Mouse (Mus musculus): ENCODE results near the gene C2cd4a. TPM values are rescaled to one million over a fixed set of nuclear protein-coding genes. Genes with fewer than 3 reads are reported as not detected.
A peak's percentile ranks its signal among the peaks of the same experiment; 100 is the strongest.

The C2cd4a gene
- 0.98 and 1.3 TPM in 2 replicates for polyA plus RNA-seq (2015; fragmentation: Nextera tagmentation; extraction: Ambion mirVana)

- Histone ChIP-seq H3K27ac (peak within 1 kb of the TSS; percentile 68), H3K4me1 (peaks cover 27% of the 10 kb centered on the region), H3K4me2 (peak within 1 kb of the TSS; percentile 96), H3K27me3 (peaks cover 45% of the 10 kb centered on the region), H3K9ac (peak within 1 kb of the TSS; percentile 46), H3K4me3 (peak within 1 kb of the TSS; percentile 57), H3K9me3 (no peaks in the 10 kb centered on the region), H3K36me3 (no peaks in the 10 kb centered on the region)
- ATAC-seq (ENCODE audit: borderline replicate concordance, extremely low read depth, low FRiP score, low TSS enrichment): no peak
- 2% methylated on average over 20 of the region's 20 CpGs for WGBS
Measured at GRCm38 (mm10) chr9:67832046-67832605, at the start of gene C2cd4a. C2cd4a (minus strand) TSS chr9:67832330.

DNA sequence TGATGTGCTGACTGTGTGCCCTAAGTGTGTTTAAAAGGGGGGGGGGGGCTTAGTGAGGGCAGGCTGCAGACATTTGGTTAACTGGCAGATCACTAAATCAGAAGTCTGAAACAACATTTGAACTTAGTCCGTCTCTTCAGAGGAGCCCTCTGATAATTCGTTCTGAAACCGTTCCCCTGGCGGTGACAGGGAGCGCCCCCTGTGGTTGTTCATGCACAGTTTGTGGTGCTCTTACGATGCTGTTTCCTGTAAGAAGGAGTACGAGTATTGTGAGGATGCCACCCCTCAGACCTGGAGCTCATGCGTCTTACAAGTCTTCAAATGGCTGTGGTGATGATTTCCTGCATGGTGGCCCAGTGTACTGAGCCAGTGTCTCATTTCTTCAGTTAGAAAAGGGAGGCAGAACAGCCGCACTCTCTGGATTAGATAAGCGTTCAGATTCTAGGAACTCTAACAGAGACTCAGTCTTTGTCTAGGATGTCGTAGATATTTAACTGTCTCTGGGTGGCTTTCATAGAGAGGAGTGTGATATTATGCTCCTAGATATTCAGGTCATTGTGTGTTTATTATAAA is 46.2 kb upstream of the C2cd4a start:
- Histone ChIP-seq H3K27me3 (no peaks in the 10 kb centered on the region), H3K36me3 (peaks cover 3% of the 10 kb centered on the region; the same call in 1 of the 2 replicates), H3K9ac (no peak overlapping the region), H3K27ac (no peak overlapping the region), H3K9me3 (no peaks in the 10 kb centered on the region), H3K4me2 (no peak overlapping the region), H3K4me1 (no peaks in the 10 kb centered on the region), H3K4me3 (no peak overlapping the region)
- 92% methylated on average over 11 of the region's 11 CpGs for WGBS
- ATAC-seq (ENCODE audit: borderline replicate concordance, extremely low read depth, low FRiP score, low TSS enrichment): no peak

DNA sequence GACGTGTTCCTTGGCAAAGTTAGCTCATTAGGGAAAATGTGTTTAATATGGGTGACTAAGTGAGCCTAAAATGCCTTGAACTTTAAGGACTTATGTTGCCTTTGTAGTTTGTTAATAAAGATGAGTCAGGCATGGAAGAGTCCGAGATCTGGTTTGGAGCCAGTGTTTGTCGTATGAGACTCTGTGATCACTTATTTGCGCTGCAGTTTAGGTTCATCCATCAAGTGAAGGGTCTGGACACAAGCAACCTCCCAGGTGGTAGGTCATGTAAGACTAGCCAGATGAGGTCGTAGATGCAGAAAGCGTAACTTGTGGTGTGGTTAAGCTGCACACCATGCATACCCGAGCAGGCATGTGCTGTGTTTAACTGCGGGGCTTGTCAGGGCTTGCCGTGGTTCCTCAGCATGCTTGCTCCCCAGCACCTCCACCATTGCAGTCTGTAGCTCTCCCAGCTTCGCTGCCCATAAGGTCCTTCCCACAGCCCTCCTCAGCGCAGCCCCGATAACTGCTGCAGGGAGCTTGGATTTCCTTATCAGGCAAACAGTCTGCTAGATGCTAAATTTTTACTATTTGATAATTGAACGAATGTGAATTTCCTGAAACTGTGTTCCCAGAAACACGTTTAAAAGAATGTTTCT is 45.1 kb upstream of the C2cd4a start:
- WGBS: 68% methylated on average over 14 of the region's 14 CpGs
- no peak for ATAC-seq (ENCODE audit: borderline replicate concordance, extremely low read depth, low FRiP score, low TSS enrichment)
- H3K27ac ChIP-seq: no peak overlapping the region
- no peak overlapping the region for H3K4me2 ChIP-seq
- H3K9ac ChIP-seq: no peak overlapping the region
- H3K4me3 ChIP-seq: no peak overlapping the region
- no peaks in the 10 kb centered on the region for H3K9me3 ChIP-seq
- peaks cover 3% of the 10 kb centered on the region; the same call in 1 of the 2 replicates for H3K36me3 ChIP-seq
- no peaks in the 10 kb centered on the region for H3K4me1 ChIP-seq
- H3K27me3 ChIP-seq: no peaks in the 10 kb centered on the region

GRCm38 (mm10) chr9:67875337-67875736 is 43.2 kb upstream of the C2cd4a start:
- Histone ChIP-seq H3K36me3 (peaks cover 3% of the 10 kb centered on the region; the same call in 1 of the 2 replicates), H3K9ac (no peak overlapping the region), H3K4me1 (no peaks in the 10 kb centered on the region), H3K27ac (no peak overlapping the region), H3K4me2 (no peak overlapping the region), H3K4me3 (no peak overlapping the region), H3K9me3 (no peaks in the 10 kb centered on the region), H3K27me3 (no peaks in the 10 kb centered on the region)
- no peak for ATAC-seq (ENCODE audit: borderline replicate concordance, extremely low read depth, low FRiP score, low TSS enrichment)
- 37% methylated on average over 2 of the region's 2 CpGs for WGBS

GRCm38 (mm10) chr9:67874522-67875222 is 42.5 kb upstream of the C2cd4a start:
- no peak overlapping the region for H3K9ac ChIP-seq
- no peaks in the 10 kb centered on the region for H3K27me3 ChIP-seq
- WGBS: 66% methylated on average over 7 of the region's 7 CpGs
- H3K36me3 ChIP-seq: peaks cover 3% of the 10 kb centered on the region; the same call in 1 of the 2 replicates
- H3K9me3 ChIP-seq: no peaks in the 10 kb centered on the region
- ATAC-seq (ENCODE audit: borderline replicate concordance, extremely low read depth, low FRiP score, low TSS enrichment): no peak
- H3K4me1 ChIP-seq: no peaks in the 10 kb centered on the region
- H3K4me3 ChIP-seq: no peak overlapping the region
- no peak overlapping the region for H3K27ac ChIP-seq
- H3K4me2 ChIP-seq: no peak overlapping the region

GRCm38 (mm10) chr9:67869691-67870450 is 37.7 kb upstream of the C2cd4a start:
- no peak for ATAC-seq (ENCODE audit: borderline replicate concordance, extremely low read depth, low FRiP score, low TSS enrichment)
- H3K36me3 ChIP-seq: no peaks in the 10 kb centered on the region
- no peaks in the 10 kb centered on the region for H3K4me1 ChIP-seq
- no peaks in the 10 kb centered on the region for H3K9me3 ChIP-seq
- WGBS: 71% methylated on average over 16 of the region's 16 CpGs
- H3K27ac ChIP-seq: no peak overlapping the region
- no peak overlapping the region for H3K9ac ChIP-seq
- H3K4me3 ChIP-seq: no peak overlapping the region
- no peaks in the 10 kb centered on the region for H3K27me3 ChIP-seq
- no peak overlapping the region for H3K4me2 ChIP-seq

DNA sequence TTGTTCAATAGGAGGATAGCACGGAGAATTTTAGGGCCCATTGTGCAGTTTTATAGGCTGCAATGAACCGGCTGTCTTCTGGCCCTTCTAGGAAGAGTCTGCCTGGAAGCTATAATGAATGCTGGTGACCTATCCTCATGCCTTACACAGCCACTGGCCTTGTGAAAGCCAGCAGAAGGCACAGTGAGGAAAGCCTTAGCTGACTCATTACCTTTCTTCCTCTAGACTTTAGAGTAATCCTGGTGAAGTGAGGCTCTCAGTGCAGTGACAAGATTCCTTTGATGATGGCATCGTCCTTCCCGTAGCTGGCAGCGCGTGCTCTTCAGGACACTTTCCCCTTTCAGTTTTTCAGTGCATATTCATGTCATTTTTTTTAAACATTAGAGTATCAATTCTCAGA is 35.3 kb upstream of the C2cd4a start:
- H3K4me2 ChIP-seq: no peak overlapping the region
- H3K36me3 ChIP-seq: no peaks in the 10 kb centered on the region
- 72% methylated on average over 6 of the region's 6 CpGs for WGBS
- no peak for ATAC-seq (ENCODE audit: borderline replicate concordance, extremely low read depth, low FRiP score, low TSS enrichment)
- no peaks in the 10 kb centered on the region for H3K4me1 ChIP-seq
- no peak overlapping the region for H3K27ac ChIP-seq
- no peak overlapping the region for H3K9ac ChIP-seq
- H3K27me3 ChIP-seq: no peaks in the 10 kb centered on the region
- H3K4me3 ChIP-seq: no peak overlapping the region
- no peaks in the 10 kb centered on the region for H3K9me3 ChIP-seq

GRCm38 (mm10) chr9:67865411-67865810 is 33.3 kb upstream of the C2cd4a start:
- Histone ChIP-seq H3K36me3 (no peaks in the 10 kb centered on the region), H3K9ac (no peak overlapping the region), H3K9me3 (no peaks in the 10 kb centered on the region), H3K4me1 (no peaks in the 10 kb centered on the region), H3K27ac (no peak overlapping the region), H3K4me2 (no peak overlapping the region), H3K4me3 (no peak overlapping the region), H3K27me3 (no peaks in the 10 kb centered on the region)
- 30% methylated on average over 7 of the region's 7 CpGs for WGBS
- ATAC-seq (ENCODE audit: borderline replicate concordance, extremely low read depth, low FRiP score, low TSS enrichment): no peak

DNA sequence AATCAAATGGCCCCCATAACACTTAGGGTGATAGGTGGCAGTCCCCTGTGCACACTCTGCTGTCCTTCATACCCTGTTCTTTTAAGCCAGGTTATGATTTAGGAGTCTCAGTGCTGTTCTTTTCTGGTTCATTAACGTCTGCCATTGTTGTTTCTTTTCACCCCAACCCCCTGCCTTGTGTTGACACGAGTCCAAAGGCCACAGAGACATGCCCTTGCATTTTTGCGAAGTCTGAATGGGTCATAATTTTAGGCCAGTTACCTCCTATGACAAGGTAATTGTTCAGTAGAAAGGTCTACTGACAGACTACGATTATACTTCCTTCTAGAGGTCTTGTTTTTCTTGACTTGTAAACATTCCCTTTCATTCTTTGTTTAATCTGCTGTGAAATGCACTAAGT is 31.9 kb upstream of the C2cd4a start:
- no peaks in the 10 kb centered on the region for H3K4me1 ChIP-seq
- no peak for ATAC-seq (ENCODE audit: borderline replicate concordance, extremely low read depth, low FRiP score, low TSS enrichment)
- 37% methylated on average over 4 of the region's 4 CpGs for WGBS

DNA sequence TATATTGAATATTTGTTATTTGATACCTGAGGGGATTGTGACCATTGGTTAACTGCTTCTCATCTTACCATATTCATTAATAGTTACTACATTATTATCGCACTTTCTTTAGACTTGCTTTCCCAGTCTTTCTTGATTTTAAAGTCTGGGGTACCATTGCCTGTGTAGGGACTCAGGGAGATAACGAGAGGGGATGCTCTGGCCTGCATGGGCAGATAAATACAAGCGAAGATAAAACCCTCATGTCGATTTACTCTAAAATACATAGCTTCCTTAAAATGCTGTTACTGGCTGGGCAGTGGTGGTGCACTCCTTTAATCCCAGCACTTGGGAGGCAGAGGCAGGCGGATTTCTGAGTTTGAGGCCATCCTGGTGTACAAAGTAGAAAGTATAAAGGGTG is 31.2 kb upstream of the C2cd4a start:
- Histone ChIP-seq H3K4me1 (no peaks in the 10 kb centered on the region), H3K27ac (no peak overlapping the region), H3K4me3 (no peak overlapping the region), H3K9ac (no peak overlapping the region), H3K27me3 (no peaks in the 10 kb centered on the region), H3K4me2 (no peak overlapping the region), H3K9me3 (no peaks in the 10 kb centered on the region), H3K36me3 (no peaks in the 10 kb centered on the region)
- ATAC-seq (ENCODE audit: borderline replicate concordance, extremely low read depth, low FRiP score, low TSS enrichment): no peak
- WGBS: 91% methylated on average over 5 of the region's 5 CpGs

More for the DNA sequence above, 31.9 kb upstream of the C2cd4a start:
- H3K4me2 ChIP-seq: no peak overlapping the region
- no peak overlapping the region for H3K4me3 ChIP-seq
- no peak overlapping the region for H3K9ac ChIP-seq
- H3K9me3 ChIP-seq: no peaks in the 10 kb centered on the region
- H3K27ac ChIP-seq: no peak overlapping the region
- no peaks in the 10 kb centered on the region for H3K27me3 ChIP-seq
- no peaks in the 10 kb centered on the region for H3K36me3 ChIP-seq

- no peak for ATAC-seq (ENCODE audit: borderline replicate concordance, extremely low read depth, low FRiP score, low TSS enrichment)
- H3K4me3 ChIP-seq: no peak overlapping the region
- H3K36me3 ChIP-seq: peaks cover 9% of the 10 kb centered on the region; the same call in 1 of the 2 replicates
- H3K27ac ChIP-seq: no peak overlapping the region
- H3K4me1 ChIP-seq: no peaks in the 10 kb centered on the region
- no peak overlapping the region for H3K4me2 ChIP-seq
- 59% methylated on average over 2 of the region's 2 CpGs for WGBS
- H3K9ac ChIP-seq: no peak overlapping the region
- no peaks in the 10 kb centered on the region for H3K27me3 ChIP-seq
- H3K9me3 ChIP-seq: no peaks in the 10 kb centered on the region
Measured at GRCm38 (mm10) chr9:67860273-67860672, 28.1 kb upstream of the C2cd4a start.
